Mouse (Mus musculus) olfactory bulb, adult 2 months (tissue): Measurements from ENCODE around the gene Arpc5. TPM values are rescaled to one million over a fixed set of nuclear protein-coding genes. Genes with fewer than 3 reads are reported as not detected.

Source experiments
- H3K27ac ChIP-seq: fragments of 200-500 bp; 2 replicates; pipeline ENCODE4 v1.5.1; 2012; ENCODE audit warnings: low read depth, low read length; ENCODE audit not compliant: insufficient read depth
- H3K4me1 ChIP-seq: fragments of 200-500 bp; 2 replicates; pipeline ENCODE4 v1.6.1; 2012; ENCODE audit warnings: low read length; ENCODE audit not compliant: control insufficient read depth, insufficient read depth
- H3K4me3 ChIP-seq: fragments of 200-500 bp; 2 replicates; pipeline ENCODE4 v1.5.1; 2012; ENCODE audit warnings: mild to moderate bottlenecking, low read depth, low read length, moderate library complexity; ENCODE audit not compliant: insufficient read depth
- CTCF ChIP-seq: fragments of 200-500 bp; IDR thresholded peaks from 2 replicates; pipeline ENCODE4 v1.5.1; 2012; ENCODE audit warnings: low read depth, mild to moderate bottlenecking, low read length, moderate library complexity; ENCODE audit not compliant: insufficient read depth
- POLR2A ChIP-seq: fragments of 200-500 bp; IDR thresholded peaks from 2 replicates; pipeline ENCODE4 v1.6.1; 2012; ENCODE audit warnings: mild to moderate bottlenecking, low read depth, low read length, moderate library complexity; ENCODE audit not compliant: insufficient read depth
- WGBS: fragments of 180-500 bp; shearing (Covaris S2); methylation state at CpG from one replicate; pipeline ENCODE4 v1.1.7; 2018; 5-methylcytosine and 5-hydroxymethylcytosine counted together
- polyA plus RNA-seq: library from polyadenylated mRNA; stranded (reverse); fragments of >200 nt; gene quantifications from 2 replicates; pipeline ENCODE4 v1.2.4, GENCODE M21; 2012; ENCODE audit warnings: low replicate concordance; ENCODE audit not compliant: missing spikeins, insufficient read depth, insufficient read length

Gene Arpc5
- polyA plus RNA-seq, 1 experiment, result not detected

DNA sequence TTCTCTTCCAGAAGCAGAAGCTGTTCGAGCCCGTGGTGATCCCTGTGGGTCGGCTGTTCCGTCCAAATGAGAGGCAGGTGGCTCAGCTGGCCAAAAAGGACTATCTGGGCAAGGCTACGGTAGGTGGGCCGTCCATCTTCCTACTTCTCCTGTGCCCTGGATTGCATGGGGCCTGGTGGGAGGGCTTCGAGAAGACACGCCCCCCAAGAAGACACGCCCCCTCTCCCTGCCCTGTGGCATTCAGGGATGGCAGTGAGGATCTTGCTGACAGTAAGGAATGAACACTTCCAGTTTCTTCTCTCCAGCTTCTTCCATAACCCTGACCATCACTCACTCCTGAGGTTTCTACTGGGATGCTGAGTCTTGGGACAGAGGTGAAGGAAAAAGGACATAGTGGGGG, 57.9 kb downstream of the Arpc5 start:
- WGBS, result 80% methylated on average over 9 of the region's 9 CpGs
- Histone ChIP-seq H3K4me3 (no peak overlapping the region), H3K4me1 (peaks cover 2% of the 10 kb centered on the region; the same call in 1 of the 2 replicates), H3K27ac (no peak overlapping the region)
- TF ChIP-seq CTCF (no peak), POLR2A (no peak)

Other genes starting within 250 kb of the Arpc5 start
- not detected in 2 replicates for gene Apobec4, start 16.0 kb upstream of the Arpc5 start, polyA plus RNA-seq
- gene Rgl1, start 191 bp upstream of the Arpc5 start, polyA plus RNA-seq, result not detected in 2 replicates
- gene Ncf2, start 33.7 kb downstream of the Arpc5 start, polyA plus RNA-seq, result not detected in 2 replicates
- 387 TPM in 1 of 2 replicates, not detected in the other for gene Smg7, start 136.1 kb downstream of the Arpc5 start, polyA plus RNA-seq
- gene Nmnat2, start 188.5 kb downstream of the Arpc5 start, polyA plus RNA-seq, result not detected in 2 replicates